Comparison of ENCODE assay signal across 8 mouse cellular contexts in genomic region chrX:169981761-169982181, GRCm38 (mm10). TPM values are rescaled to one million over a fixed set of nuclear protein-coding genes. Genes with fewer than 3 reads are reported as not detected.
A peak's percentile ranks its signal among the peaks of the same experiment; 100 is the strongest.
DNase-seq lines count a peak whose midpoint lies in the region; ATAC-seq and TF ChIP-seq lines count a peak whose summit lies in the region.
"Not testable (repeated sequence)": the region's sequence is repeated elsewhere in the genome, so short reads cannot be mapped to it uniquely, and the experiment has no call there.

No protein-coding gene starts in this region.

- H3K9ac ChIP-seq in hindbrain, embryonic 14.5 days; lung, embryonic 14.5 days: not testable (repeated sequence)

- H3K9me3 ChIP-seq in hindbrain, embryonic 14.5 days (ENCODE audit: control insufficient read depth, low read length), result peaks cover 56% of the 10 kb centered on the region
- peaks cover 28% of the 10 kb centered on the region for H3K9me3 ChIP-seq in lung, embryonic 14.5 days (ENCODE audit: low read depth, low read length)

- 92% methylated on average over 19 of the region's 19 CpGs for WGBS in hindbrain, embryonic 14.5 days
- 75% methylated on average over 19 of the region's 19 CpGs for WGBS in lung, embryonic 14.5 days

- H3K4me3 ChIP-seq in gastrocnemius, adult 2 months; hindbrain, embryonic 14.5 days (replicated peaks; ENCODE audit: low read length); lung, embryonic 14.5 days (ENCODE audit: low read depth, low read length): not testable (repeated sequence)

- H3K4me1 ChIP-seq in hindbrain, embryonic 14.5 days (replicated peaks; ENCODE audit: control insufficient read depth, insufficient read depth, low read length); lung, embryonic 14.5 days (ENCODE audit: insufficient read depth): not testable (repeated sequence)

- H3K36me3 ChIP-seq in hindbrain, embryonic 14.5 days (replicated peaks; ENCODE audit: control insufficient read depth, insufficient read depth), result peaks cover 67% of the 10 kb centered on the region
- peaks cover 76% of the 10 kb centered on the region for H3K36me3 ChIP-seq in lung, embryonic 14.5 days (ENCODE audit: insufficient read depth)

- H3K4me2 ChIP-seq in hindbrain, embryonic 14.5 days (replicated peaks); lung, embryonic 14.5 days: not testable (repeated sequence)

- TF ChIP-seq CTCF in gastrocnemius, adult 2 months (IDR thresholded peaks at IDR 0.05); lung, embryonic 14.5 days (IDR thresholded peaks at IDR 0.05; ENCODE audit: low read depth): not testable (repeated sequence)

- not testable (repeated sequence) for ATAC-seq in hindbrain, embryonic 14.5 days (ENCODE audit: low FRiP score); lung, embryonic 14.5 days (ENCODE audit: insufficient read depth)

- H3K27me3 ChIP-seq in hindbrain, embryonic 14.5 days (ENCODE audit: control insufficient read depth, insufficient read depth, low read length); lung, embryonic 14.5 days (ENCODE audit: insufficient read depth, low read length): not testable (repeated sequence)

- intact Hi-C loops in gastrocnemius, adult 2 months (cut with DNase I), result loop anchor here (5.0 kb wide), 1 partner anchor 119 kb away; no protein-coding TSS in a partner anchor

- not testable (repeated sequence) for H3K27ac ChIP-seq in gastrocnemius, adult 2 months; hindbrain, embryonic 14.5 days; lung, embryonic 14.5 days (ENCODE audit: low read depth)

- DNase-seq in NIH3T3 (ENCODE audit: low read depth), result peak; percentile 51
- DNase-seq in cerebellum, adult 11-12 months, result peak; percentile 44
- DNase-seq in gastrocnemius, adult 2 months, result peak; percentile 57
- DNase-seq in hindbrain, embryonic 14.5 days (ENCODE audit: low spot score), result peak; percentile 24
- DNase-seq in layer of hippocampus, postnatal 14 days (ENCODE audit: low spot score in 2 of 2), result peak; percentile 36 to 41
- peak; percentile 33 for DNase-seq in lung, embryonic 14.5 days
- peak; percentile 79 for DNase-seq in right cerebral cortex, adult 18-20 months
- DNase-seq in urinary bladder, adult 2 months (ENCODE audit: low spot score), result peak; percentile 52

RNA-seq across cellular contexts. Expression of gene Gm21887, which starts 27.7 kb away (rescaled TPM):
- 10 to 100 TPM; 25.3 to 29.1 TPM for total RNA-seq in gastrocnemius, adult 2 months (2021)
- polyA plus RNA-seq in hindbrain, embryonic 14.5 days (2014; fragmentation: Nextera tagmentation; extraction: Ambion mirVana), result 109 and 130 TPM in 2 replicates
- total RNA-seq in layer of hippocampus, postnatal 14 days (2021), result 100 to 1,000 TPM; 225 to 399 TPM
- 252 and 439 TPM in 2 replicates for polyA plus RNA-seq in lung, embryonic 14.5 days (2014; fragmentation: Nextera tagmentation; extraction: Ambion mirVana)
- 220 and 239 TPM in 2 replicates for polyA plus RNA-seq in urinary bladder, adult 2 months (2012; rRNA removed)

Comparison
In these comparisons a context has a peak if more than half of its experiments do, and no peak if none do; other contexts are left out.
1. DNase-seq: peak in every context shown above with its lines; median percentile 79 in right cerebral cortex, adult 18-20 months; 57 in gastrocnemius, adult 2 months; 52 in urinary bladder, adult 2 months; 51 in NIH3T3; 44 in cerebellum, adult 11-12 months; 38 in layer of hippocampus, postnatal 14 days; 33 in lung, embryonic 14.5 days; 24 in hindbrain, embryonic 14.5 days.